Mouse (Mus musculus): ENCODE data around the gene Mmp9.
A peak's percentile ranks its signal among the peaks of the same experiment; 100 is the strongest.

The Mmp9 gene

GRCm38 (mm10) chr2:164991111-164991510, 50.5 kb downstream of the Mmp9 start:
- no peak for DNase-seq (ENCODE audit: low spot score in 2 of 2)

- no peak for DNase-seq (ENCODE audit: low spot score in 2 of 2)
These were observed 51.2 kb downstream of the Mmp9 start for GRCm38 (mm10) chr2:164991808-164992207.

- DNase-seq (ENCODE audit: low spot score in 2 of 2): no peak
These were observed 53.6 kb downstream of the Mmp9 start for GRCm38 (mm10) chr2:164994156-164994555.

- DNase-seq (ENCODE audit: low spot score in 2 of 2): peak; percentile 70 to 82
These were observed 54.3 kb downstream of the Mmp9 start for GRCm38 (mm10) chr2:164994659-164995428.

- no peak for DNase-seq (ENCODE audit: low spot score in 2 of 2)
These were observed 55.4 kb downstream of the Mmp9 start for GRCm38 (mm10) chr2:164995976-164996375.

GRCm38 (mm10) chr2:164996848-164997720, 56.5 kb downstream of the Mmp9 start:
- no peak for DNase-seq (ENCODE audit: low spot score in 2 of 2)

- no peak for DNase-seq (ENCODE audit: low spot score in 2 of 2)
These were observed 57.3 kb downstream of the Mmp9 start for GRCm38 (mm10) chr2:164997721-164998428.

- DNase-seq (ENCODE audit: low spot score in 2 of 2): no peak
These were observed 61.4 kb downstream of the Mmp9 start for GRCm38 (mm10) chr2:165001958-165002357.

GRCm38 (mm10) chr2:165003108-165003507, 62.5 kb downstream of the Mmp9 start:
- no peak for DNase-seq (ENCODE audit: low spot score in 2 of 2)

- no peak for DNase-seq (ENCODE audit: low spot score in 2 of 2)
These were observed 63.7 kb downstream of the Mmp9 start for GRCm38 (mm10) chr2:165004237-165004636.

Measured in frontal cortex, postnatal 36 days (tissue).